16 mouse cellular contexts compared by ENCODE assay signal in the genomic region with DNA sequence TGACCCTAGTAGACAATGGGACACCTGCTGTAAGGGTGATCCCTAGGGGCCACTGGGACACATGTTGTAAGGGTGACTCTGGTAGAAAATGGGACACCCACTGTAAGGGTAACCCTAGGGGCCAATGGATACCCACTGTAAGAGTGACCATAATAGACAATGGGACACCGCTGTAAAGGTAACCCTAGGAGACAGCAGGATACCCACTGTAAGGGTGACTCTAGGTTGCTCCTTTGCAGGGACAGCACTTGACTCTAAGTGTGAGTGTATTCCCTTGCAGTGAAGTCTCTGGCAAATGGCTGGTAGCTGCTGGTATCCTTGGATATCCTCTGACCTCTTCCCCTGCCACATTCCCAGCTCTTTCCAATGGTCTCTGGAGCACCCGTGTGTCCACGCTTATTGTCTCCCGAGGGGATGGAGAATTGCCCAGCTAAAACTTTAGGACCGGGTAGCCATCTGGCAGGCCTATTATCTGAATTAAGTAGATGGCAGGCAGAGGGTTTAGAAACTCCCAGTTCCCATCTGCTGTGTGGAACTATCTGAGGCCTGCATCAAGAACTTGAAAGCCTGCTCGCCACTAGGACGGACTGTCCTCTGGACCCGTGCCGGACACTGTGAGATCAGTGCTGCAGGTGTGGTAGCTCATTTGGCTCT.
DNase-seq lines count a peak whose midpoint lies in the region; ATAC-seq and TF ChIP-seq lines count a peak whose summit lies in the region.
"Had no signal": no experiment of that assay in that cellular context is flagged by ENCODE, and none has a peak within 500 bp of the region (broad histone marks: within the 10 kb centered on the region; RNA-seq: fewer than 3 reads in every experiment).

No protein-coding gene starts in this region.

- TF ChIP-seq POLR2A in thymus, adult 2 months (IDR thresholded peaks at IDR 0.05; ENCODE audit: control insufficient read depth, extremely low read depth, insufficient read depth, low read length, poor library complexity): no peak

- H3K4me3 ChIP-seq in hindbrain, embryonic 16.5 days (ENCODE audit: low read length): no peak overlapping the region
- no peak overlapping the region for H3K4me3 ChIP-seq in hindbrain, embryonic 12.5 days
- no peak overlapping the region for H3K4me3 ChIP-seq in thymus, adult 2 months (ENCODE audit: control insufficient read depth, insufficient read depth, low read length)
- H3K4me3 ChIP-seq: heart, embryonic 15.5 days; layer of hippocampus, adult 2 months; limb, embryonic 15.5 days had no signal

- no peak overlapping the region for H3K4me2 ChIP-seq in hindbrain, embryonic 16.5 days (ENCODE audit: low read length)
- no peak overlapping the region for H3K4me2 ChIP-seq in hindbrain, embryonic 12.5 days (replicated peaks)
- H3K4me2 ChIP-seq: heart, embryonic 15.5 days; limb, embryonic 15.5 days had no signal

- 59% methylated on average over 9 of the region's 9 CpGs for WGBS in hindbrain, embryonic 16.5 days
- 74% methylated on average over 9 of the region's 9 CpGs for WGBS in hindbrain, embryonic 12.5 days
- 97% methylated on average over 9 of the region's 9 CpGs for WGBS in thymus, adult 2 months

- DNase-seq in MN1 (ENCODE audit: low spot score): peak; percentile 11
- peak; percentile 20 for DNase-seq in cerebellum, adult 11 months
- peak; percentile 38 to 59 for DNase-seq in cerebellum, postnatal 25 days
- DNase-seq in thymus, adult 2 months: no peak
- DNase-seq in gastrocnemius, adult 8-10 months (ENCODE audit: low spot score in 2 of 2): no peak
- DNase-seq: adrenal gland, adult 8-10 months; heart, adult 18-20 months; kidney, adult 9 months; lung, adult 2 months; right cerebral cortex, postnatal 25 days had no signal

- no peaks in the 10 kb centered on the region for H3K36me3 ChIP-seq in hindbrain, embryonic 16.5 days (ENCODE audit: control insufficient read depth, insufficient read depth, low read length)
- no peaks in the 10 kb centered on the region for H3K36me3 ChIP-seq in hindbrain, embryonic 12.5 days
- H3K36me3 ChIP-seq in thymus, adult 2 months (ENCODE audit: control insufficient read depth, insufficient read depth, low read length): no peaks in the 10 kb centered on the region
- H3K36me3 ChIP-seq: heart, embryonic 15.5 days; limb, embryonic 15.5 days had no signal

- no peak for TF ChIP-seq CTCF in thymus, adult 2 months (IDR thresholded peaks at IDR 0.05; ENCODE audit: borderline replicate concordance, control insufficient read depth, extremely low read depth, insufficient read depth, low read length, poor library complexity)

- no peak overlapping the region for H3K9ac ChIP-seq in hindbrain, embryonic 16.5 days (ENCODE audit: low read depth, low read length)
- H3K9ac ChIP-seq in hindbrain, embryonic 12.5 days: no peak overlapping the region
- H3K9ac ChIP-seq: heart, embryonic 15.5 days; limb, embryonic 15.5 days had no signal

- H3K27ac ChIP-seq in hindbrain, embryonic 16.5 days (ENCODE audit: low read depth, low read length): no peak overlapping the region
- H3K27ac ChIP-seq in hindbrain, embryonic 12.5 days: no peak overlapping the region
- H3K27ac ChIP-seq in thymus, adult 2 months (ENCODE audit: control insufficient read depth, insufficient read depth, low read length): no peak overlapping the region
- H3K27ac ChIP-seq: heart, embryonic 15.5 days; layer of hippocampus, adult 2 months had no signal

- ATAC-seq in hindbrain, embryonic 16.5 days: peak; percentile 81
- no peak for ATAC-seq in hindbrain, embryonic 12.5 days (ENCODE audit: low FRiP score)
- ATAC-seq: forebrain, embryonic 14.5 days had no signal

- no peaks in the 10 kb centered on the region for H3K27me3 ChIP-seq in hindbrain, embryonic 16.5 days (replicated peaks; ENCODE audit: control insufficient read depth, insufficient read depth, low read length)
- no peaks in the 10 kb centered on the region for H3K27me3 ChIP-seq in hindbrain, embryonic 12.5 days
- H3K27me3 ChIP-seq in thymus, adult 2 months (ENCODE audit: control insufficient read depth, insufficient read depth, low read length): no peaks in the 10 kb centered on the region
- H3K27me3 ChIP-seq: heart, embryonic 15.5 days; limb, embryonic 15.5 days had no signal

- H3K9me3 ChIP-seq in hindbrain, embryonic 16.5 days (ENCODE audit: control insufficient read depth, low read length): no peaks in the 10 kb centered on the region
- H3K9me3 ChIP-seq in hindbrain, embryonic 12.5 days (replicated peaks): no peaks in the 10 kb centered on the region
- H3K9me3 ChIP-seq: heart, embryonic 15.5 days; limb, embryonic 15.5 days had no signal

- H3K4me1 ChIP-seq in hindbrain, embryonic 16.5 days (ENCODE audit: control insufficient read depth, insufficient read depth, low read depth, low read length): no peaks in the 10 kb centered on the region
- H3K4me1 ChIP-seq in hindbrain, embryonic 12.5 days: no peaks in the 10 kb centered on the region
- no peaks in the 10 kb centered on the region for H3K4me1 ChIP-seq in thymus, adult 2 months (replicated peaks; ENCODE audit: control insufficient read depth, insufficient read depth, low read length)
- H3K4me1 ChIP-seq: limb, embryonic 15.5 days had no signal

Comparison
In these comparisons a context has a peak if more than half of its experiments do, and no peak if none do; other contexts are left out.
1. DNase-seq: peak in MN1 (single experiment), cerebellum, adult 11 months (single experiment) and cerebellum, postnatal 25 days (2 of 2); none in thymus, adult 2 months (single experiment) and gastrocnemius, adult 8-10 months (0 of 2).